Mouse (Mus musculus) lung, adult 18-20 months (tissue): ENCODE results near the gene Nfia.

Source experiments
- DNase-seq, 2 experiments: peaks; one replicate each; pipeline ENCODE4 v3.0.0; 2022; ENCODE audit warnings: mixed read lengths in 2 of 2

The Nfia gene

DNA sequence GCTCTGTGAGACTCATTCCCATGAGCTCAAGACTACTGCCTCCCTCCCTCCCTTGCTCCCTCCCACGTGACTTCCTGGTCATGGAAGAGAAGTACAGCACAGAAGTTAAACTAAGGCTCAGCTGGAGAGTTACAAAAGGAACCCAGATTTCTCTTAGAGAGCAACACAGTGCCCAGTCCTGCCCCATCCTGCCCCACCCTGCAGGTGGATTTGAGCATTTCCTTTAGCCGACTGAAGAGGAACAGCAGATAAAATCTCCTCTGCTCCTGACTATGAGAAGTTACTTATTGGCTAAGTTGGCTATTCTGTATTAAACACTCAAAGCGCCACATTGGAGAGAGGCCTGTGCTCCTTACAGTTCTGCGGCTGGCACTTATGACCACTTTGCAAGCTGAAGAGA is 314.4 kb downstream of the Nfia start:
- peak; percentile 45 to 57 for DNase-seq

DNA sequence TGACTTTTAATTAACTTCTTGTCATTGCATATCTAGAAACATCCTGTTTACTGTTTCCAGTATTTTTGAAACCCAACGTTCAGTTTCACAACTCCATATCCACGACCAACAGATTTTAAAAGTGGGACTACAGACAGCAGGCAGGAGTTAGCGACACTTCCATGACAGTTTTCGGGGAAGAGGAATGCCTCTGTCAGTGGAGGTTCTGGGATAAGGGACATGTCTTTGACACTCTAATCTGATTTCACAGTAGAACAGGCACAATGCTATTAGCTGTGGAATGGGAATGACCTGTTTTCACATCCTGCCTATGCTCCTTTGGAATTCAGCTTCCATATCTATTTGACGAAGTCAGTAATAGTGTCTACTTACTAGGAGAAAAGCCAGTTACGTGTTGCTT is 317.5 kb downstream of the Nfia start:
- peak in 1 of 2 experiments; percentile 51 for DNase-seq

DNA sequence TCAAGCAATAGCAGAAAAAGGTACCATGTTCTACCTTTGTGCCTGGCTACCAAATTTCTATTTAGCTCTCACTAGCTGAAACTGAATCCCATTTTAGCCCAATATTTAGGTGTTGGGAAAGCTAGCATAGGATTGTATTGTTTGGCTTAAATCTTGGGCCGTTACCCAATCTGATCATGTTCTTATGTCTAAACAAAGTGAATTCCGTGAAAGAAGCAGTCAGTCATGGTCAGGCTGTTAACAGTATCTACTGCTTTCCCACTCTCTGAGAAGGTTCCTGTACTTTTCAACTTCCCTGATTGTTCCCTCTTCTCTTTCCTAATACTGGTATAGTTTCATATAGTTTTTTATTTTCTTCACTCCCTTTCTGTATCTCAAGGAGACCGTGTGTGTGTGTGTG is 318.1 kb downstream of the Nfia start:
- DNase-seq: no peak

DNA sequence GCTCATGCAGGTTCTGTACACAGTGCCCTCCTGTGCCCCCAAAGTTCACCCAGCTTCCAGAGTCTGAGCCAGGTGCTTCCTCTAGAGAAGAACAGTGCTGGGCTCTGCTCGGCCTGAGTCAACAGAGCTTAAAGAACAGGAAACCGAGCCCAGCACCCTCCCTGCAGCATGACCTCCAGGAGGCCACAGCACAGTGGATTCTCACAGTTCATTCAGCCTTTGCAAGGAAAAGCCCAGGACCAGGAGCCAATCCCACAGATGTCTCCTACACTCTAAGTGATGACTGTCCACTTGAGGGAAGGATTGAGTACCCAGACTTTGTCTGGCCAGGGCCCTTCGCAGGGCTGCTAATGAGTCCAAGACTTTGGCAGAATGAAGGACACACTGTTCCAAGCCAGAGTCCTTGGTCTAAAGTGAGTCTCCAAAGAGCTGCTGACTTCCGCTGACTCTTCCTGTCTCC is 318.9 kb downstream of the Nfia start:
- peak; percentile 59 to 71 for DNase-seq

DNA sequence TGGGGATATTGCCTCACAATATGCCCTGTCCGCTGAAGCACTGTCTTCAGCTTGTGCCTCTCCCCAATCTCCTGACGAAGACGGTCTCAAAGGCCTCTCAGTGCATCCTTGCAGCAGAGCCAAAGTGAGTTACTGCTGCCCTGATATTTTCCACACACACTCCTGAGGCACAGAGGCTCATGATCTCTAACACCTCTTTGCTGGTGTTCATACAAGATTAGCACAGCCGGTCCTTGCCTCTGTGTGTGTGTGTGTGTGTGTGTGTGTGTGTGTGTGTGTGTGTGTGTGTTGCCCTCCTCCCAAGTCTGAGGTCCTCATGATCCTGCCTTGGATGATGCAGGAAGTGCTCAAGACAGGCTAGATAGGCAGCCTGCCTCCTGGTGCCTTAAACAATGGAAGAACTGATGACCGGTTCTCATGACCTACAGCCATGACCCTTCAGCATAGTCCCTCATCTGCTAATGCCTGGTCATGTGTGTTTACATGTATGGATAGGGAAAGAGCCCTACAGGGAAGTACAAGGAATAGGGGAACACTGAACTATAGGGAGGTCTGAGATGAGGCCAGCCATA is 319.5 kb downstream of the Nfia start:
- no peak for DNase-seq

DNA sequence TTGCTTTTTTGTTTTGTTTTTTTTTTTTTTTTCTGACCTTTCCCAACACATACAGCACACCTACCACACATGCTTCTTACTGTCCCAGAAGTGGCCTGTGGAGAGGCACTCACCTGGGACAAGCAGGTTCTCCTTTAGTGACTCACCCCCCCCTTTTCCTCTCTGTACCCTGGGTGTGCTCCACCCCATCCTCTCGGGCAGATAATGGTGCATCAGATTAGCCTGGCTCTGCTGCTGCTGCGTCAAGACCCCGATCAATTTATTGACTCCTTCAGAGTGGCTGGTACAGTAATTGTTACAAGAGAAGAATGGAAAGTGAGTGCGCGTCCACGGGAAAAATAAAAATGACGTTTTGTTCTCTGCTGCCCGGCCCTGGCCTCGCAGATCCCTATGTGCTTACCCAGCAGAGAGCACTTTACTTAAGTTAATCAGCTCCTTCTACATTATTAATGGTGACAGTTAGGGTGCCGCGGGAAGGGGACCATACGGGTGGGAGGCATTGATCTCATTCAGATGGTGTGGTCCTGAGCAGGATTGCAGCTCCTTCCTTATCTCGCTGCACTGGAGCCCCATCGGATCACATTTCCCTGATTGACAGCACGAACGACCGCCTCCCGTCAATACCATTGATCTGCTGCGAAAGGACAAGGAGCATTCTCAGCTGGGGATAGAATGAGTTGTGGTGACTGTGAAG is 321.7 kb downstream of the Nfia start:
- DNase-seq: no peak

DNA sequence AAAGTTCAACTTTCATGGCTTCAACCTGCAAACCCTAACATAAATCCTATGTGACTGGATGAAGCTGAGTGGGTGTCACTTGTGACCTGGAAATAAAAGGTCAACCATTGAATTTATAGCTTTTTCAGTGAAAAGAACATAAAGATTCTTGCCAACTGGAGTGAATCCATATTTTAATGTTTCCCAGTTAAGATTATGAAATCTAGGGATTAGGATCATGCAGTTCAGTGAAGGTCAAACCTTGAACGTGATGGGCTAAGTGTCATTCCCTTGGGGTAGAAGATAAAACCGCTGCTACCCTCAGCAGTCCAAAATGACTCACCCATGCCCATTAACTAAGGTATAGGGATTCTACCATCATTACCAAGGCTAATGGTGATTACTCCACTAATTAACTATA is 322.5 kb downstream of the Nfia start:
- no peak for DNase-seq

DNA sequence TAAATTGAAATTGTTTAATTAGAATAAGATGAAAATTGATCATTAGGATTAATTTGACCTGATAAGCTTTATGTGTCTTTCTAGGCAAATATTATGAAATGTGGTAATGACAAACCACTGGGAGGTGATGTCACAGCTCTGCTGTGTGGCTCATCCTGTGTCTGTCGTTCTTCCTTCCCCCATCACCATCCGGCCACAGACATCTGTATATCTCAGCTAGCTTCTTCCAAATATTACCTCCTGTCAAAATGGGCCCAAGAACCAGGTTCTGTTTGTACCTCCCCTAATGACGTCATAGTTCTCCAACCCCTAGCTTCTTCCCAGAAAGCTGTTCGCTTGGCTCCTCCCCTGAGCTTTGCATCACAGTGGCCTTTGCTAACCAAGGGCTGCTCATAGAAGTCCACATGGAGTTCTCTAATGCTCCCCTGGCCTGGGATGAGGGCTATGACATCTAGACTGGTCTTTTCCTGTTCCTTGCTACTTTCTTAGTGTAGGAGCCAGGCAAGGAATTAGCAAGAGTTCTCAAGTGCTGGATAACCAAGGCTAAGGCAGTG is 324.6 kb downstream of the Nfia start:
- DNase-seq: no peak

DNA sequence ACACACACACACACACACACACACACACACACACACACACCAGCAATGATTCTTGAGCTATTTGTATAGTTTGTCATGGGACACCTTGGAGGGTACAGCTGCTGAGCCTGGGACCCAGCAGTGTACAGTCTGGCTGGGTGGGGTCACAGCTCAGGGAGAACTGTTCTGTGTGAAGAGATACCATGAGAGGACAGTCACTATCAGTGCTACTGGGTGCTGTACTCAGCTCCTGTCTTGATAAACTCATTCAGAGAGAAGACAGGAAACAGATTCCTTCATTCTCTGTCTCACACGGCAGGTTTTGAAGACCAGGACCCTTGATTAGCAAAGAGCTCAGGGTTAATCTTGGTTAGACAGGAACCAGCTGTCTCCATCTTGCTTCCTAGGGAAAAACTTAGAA is 326.1 kb downstream of the Nfia start:
- no peak for DNase-seq

DNA sequence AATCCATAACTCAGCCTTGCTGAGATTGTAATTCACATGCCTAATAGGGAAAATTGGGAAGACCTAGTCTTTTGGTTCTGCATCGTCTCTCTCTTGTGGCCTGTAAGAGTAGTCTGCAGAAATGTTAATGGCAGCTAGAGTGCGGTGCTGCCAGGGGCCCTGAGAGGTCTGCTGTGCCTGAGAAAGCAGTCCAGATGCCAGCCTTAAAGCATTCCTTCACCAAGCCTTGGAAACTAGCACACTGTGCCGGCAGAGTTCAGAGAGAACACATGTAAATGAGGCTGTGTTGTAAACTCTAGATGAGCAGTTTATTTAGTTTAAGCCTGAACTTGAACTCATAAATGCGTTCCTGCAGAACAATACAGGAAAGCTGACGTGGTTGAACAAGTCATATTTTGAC is 326.9 kb downstream of the Nfia start:
- no peak for DNase-seq

DNA sequence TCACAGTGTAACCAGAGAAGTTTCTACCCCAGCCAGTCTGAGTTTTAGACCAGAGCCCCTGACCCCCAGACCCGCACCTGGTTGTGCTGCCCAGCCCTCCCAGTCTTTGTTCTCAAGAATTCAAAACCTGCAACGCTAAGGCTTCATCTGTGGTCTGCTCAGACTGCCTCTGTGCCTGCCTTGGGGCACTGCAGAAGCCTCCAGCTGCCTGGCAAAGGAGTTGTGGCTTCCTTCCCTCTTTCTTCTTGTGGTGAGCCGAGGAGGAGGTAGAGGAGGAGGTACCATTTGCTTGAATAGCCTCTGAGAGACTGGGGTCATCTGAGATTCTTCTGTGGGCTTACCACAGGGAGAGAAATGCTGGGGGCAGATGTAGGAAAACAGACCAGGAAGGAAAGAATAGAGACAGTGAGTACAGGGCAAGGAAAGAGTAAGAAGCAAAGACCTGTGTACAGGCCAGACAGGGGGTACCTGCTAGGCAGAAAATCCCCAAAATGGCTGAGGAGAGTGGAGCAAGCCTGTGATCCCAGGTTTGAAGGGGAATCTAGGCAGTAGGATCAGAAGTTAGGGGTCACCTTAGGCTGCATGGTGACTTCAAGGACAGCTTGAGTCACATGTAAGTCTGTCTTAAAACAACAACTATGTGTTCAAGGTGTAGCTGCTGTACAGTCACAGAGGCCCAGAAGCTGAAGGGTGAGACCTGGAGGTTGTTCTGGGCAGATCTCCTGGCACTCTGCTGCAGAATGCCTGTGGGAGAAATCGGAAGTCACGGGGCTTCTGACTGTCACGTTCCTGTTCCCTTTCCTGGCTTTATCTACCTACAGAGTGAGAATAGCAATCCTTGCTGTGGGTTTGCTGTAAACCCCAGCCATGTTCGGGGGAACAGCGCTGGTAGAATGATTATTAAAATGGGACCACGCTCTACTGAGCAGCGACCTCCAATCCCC is 328.9 kb downstream of the Nfia start:
- DNase-seq: no peak

DNA sequence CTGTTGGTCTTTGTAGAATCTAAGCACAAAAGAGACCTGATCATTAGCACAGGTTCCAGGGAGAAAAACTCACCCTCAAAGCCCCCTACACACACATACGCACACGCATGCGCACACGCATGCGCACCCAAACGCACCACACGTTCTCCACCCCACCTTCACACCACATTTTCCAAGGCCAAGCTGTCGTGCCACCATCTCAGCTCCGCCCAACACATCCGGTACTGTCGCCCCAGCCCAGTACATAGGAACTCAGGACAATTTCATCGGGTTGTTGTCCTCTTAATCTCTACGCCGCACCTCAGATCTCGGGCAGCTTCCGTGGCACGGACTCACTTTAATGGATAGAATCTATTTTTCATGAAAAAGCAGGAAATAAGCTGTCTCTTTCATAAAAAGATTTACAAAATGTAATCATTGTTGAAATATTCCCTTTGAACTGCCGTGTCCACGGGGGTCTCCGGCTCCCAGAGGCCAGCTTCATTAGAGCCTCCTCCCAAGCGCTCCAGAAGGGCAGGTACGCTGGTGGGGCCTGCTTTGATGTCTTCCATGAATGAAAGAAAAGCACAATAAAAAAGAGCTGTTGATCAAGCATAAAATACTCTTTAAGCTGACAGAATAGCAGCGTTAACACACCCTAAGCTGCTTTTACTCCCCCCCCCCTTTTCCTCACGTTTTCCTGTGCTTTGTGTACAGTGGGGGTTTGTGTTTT is 330.2 kb downstream of the Nfia start:
- DNase-seq: peak; percentile 50 to 69

DNA sequence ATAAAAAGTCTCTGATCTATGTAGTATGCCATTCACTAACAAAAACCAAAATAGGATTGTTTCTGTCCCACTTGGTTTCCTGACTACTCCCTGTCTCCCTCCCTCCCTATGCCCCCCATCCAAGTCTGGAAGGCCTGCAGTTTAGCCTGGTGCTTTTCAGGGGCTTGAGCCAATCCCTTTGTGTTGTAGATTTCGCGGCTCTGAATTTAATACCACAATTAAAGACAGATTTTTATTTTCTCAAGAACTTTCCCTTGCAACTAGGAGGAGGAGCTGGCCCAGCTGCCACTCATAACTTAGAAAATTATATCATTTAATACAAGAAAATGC is 330.8 kb downstream of the Nfia start:
- no peak for DNase-seq

DNA sequence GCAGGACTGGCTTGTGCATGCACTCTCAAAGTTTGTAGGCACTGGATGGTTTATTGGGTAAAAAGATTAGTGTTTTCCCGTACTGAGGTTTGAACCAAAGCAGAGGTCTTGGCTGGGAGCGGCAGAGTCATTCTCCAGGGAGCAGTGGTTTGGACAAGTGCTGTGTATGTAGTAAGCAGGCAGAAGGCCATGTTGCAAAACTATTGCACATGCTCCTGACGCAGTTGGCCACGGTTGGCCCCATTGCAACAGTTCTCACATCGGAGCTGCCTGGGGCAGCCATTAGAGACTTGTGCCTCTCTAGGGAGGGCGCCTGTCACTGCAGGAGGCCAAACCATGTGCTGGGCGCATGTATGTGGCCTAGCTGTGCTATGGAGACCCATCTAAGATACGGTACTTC is 331.6 kb downstream of the Nfia start:
- peak; percentile 76 to 77 for DNase-seq

DNA sequence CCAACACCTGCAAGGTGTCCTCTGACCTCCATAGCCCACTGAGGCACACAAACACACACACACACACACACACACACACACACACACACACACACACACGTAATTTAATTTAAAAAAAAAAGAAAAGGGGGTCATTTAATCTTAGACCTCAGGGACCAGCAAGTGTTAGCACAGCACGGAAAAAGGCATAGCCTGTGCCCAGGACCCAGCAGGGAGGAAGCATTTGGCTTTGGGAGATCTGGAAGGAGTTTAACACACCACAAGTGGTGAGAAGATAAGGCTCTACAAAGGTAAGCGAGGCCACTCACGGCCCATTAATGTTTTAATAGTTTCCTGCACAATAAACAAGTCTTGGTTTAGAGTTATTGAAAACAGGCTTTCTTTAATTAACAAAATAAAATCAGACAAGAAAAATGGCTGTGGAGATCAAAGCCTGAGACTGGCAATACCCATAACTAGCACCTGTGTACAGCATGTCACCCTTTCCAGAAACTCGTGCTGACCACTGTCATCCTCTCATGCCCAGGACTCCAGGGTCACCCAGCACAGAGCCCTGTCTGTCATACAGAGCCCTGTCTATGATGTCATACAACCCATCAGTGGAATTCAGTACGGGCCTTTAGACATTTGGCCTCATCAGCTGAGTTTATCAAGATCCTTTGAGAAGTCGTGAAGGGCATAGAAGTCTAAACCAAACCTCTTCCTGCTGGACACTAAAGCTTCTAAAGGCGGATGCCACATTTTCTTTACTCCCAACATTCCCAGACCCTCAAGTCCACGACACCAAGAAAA is 332.6 kb downstream of the Nfia start:
- DNase-seq: no peak

DNA sequence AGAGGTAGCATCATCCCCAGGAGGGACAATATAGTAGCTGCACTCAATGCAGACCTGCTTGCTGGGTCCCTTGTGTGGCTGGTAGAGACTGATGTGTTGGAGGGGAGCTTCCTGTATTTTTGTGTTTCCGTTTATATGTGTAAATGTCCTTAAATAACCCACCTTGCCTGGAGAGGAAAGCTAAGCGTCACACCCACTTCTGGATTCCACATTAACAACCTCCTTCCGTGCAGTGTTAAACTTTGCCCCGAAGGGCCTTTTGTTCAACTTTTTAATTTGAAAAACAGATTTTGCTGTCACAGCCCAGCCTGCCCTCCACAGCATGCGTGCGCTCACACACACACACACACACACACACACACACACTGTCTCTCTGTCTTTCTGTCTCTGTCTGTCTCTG is 333.4 kb downstream of the Nfia start:
- no peak for DNase-seq

DNA sequence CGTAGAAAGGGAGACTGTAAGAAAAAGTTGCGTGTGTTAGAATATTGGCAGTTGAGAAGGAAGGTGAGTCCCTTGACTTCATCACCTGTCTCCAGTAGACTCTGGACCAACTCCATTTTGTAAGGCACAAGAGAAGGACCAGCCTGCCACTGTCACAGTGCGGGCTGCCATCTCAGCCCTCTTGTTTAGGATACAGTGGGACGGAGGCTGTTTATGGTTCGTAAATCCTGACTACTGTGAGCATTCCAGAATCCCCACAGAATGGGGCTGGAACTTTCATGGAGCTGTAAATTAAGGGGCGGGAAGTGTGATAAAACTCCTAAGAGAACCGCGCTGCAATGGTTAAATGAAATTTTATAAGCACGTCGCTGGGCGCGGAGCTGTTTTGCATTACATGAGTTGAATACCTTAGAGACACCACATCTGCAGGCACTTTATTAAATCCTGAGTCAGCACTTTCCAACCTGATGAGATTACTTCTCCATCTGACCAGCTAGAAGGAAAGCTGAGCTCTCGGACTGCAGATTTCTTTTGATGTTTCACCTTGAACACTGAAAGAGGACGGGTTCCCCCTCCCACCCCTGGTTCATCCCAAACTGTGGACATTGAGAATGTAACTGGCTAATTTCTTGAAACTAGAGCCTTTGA is 334.0 kb downstream of the Nfia start:
- no peak for DNase-seq

DNA sequence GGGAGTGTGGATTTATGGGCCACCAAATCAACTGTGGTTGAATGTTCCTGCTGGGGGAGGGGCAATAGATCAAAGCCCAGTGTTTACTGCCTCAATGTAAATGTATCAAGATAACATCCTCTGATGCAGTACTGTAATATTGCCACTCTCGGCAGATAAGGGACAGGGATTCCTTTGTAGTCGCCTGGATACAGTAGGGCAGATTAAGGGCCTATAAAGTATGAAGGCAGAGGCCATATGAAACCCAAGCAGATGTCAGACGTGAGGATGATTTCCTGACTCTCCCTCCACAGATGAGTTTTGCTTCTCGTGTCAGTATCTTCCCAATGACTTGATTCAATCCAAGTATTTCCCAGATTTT is 334.5 kb downstream of the Nfia start:
- no peak for DNase-seq

DNA sequence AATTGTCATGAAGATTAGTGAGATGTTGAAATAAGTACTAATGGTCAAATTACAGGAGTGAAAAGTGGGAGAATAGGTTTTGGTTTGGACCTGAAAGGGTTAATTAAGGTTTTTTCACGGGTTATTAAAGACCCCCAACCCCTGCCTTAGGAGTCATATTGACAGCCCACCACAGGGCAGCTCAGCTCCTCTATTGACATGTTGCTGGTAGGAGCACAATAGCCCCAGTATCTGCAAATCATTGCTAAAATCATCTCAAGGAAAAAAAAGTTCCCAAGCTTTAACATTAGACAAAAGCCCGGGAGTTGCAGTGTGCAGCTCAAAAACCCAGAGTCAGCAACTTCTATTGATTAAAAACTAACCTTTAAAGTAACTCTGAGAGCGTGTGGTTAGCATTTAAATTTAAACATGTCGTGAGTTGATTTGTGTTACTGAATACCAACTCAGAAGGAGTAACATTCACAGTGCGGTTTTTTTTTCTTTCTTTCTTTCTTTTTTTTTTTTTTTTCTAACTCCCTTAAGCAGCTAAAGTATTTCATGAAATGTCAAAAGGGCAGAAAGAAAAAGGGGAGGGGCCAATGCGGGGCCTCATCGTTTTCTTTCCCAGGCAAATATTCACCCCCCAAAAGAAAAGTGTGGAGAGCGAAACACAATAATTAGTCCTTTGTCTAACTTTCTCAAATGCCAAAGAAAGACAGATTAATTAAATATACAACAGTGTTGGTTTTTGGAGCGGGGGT is 335.6 kb downstream of the Nfia start:
- DNase-seq: no peak

DNA sequence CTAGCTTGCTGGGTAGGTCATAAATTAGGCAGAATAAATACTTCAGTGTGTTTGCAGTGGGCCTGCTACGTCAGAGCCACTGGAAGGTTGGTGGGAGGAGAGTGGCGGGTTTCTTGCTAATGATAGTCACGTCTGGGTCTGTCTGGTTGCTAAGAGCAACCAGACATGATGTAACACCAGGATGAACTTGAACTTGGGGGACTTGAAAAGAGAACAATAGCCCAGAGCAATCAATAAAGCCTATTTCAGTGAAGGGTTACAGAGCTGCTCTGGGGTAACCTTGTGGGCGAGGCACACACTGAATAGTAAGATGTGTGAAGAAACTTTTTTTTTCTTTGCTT is 336.1 kb downstream of the Nfia start:
- DNase-seq: peak; percentile 38 to 52

DNA sequence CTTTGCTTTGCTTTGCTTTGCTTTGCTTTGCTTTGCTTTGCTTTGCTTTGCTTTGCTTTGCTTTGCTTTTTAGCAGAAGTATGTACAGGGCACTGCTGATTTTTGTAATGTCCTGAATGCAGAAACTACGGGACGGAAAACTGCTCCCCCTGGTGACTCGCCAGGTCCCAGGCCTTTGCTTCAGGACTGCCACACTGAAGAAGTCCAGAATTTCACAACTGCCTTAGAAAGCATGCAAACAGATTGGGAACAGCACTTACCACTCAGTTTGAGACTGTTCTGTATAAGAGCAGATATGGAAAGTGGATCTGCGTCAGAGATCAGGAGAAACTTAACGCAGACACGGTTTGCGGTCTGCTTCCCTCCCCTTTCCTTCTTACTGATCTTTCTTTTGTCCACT is 336.5 kb downstream of the Nfia start:
- peak; percentile 85 to 88 for DNase-seq
